Mouse (Mus musculus): ENCODE measurements around the gene Acss2.

GRCm38 (mm10) chr2:155552949-155553354, 35.2 kb downstream of the Acss2 start:
- TF ChIP-seq POLR2A (IDR thresholded peaks at IDR 0.05; ENCODE audit: low read depth, low read length) (no peak), CTCF (IDR thresholded peaks at IDR 0.05; ENCODE audit: extremely low read depth, insufficient read length, insufficient replicate concordance, low read depth, low read length) (no peak)

Measured in small intestine, adult 2 months (tissue).